Mouse (Mus musculus) embryonic facial prominence, embryonic 13.5 days (tissue): ENCODE measurements around the gene Itfg1. TPM values are rescaled to one million over a fixed set of nuclear protein-coding genes. Genes with fewer than 3 reads are reported as not detected.

Experiments used
- ATAC-seq: fragments of 200-750 bp; cut with Nextera tagmentation; 2 replicates; pipeline ENCODE4 v1.8.0; 2017; ENCODE audit warnings: low read depth; ENCODE audit not compliant: insufficient number of reproducible peaks, insufficient read depth, low FRiP score, low TSS enrichment
- H3K27ac ChIP-seq: fragments of 300-500 bp; sonication (generic); 2 replicates; pipeline ENCODE4 v1.5.1; 2015; ENCODE audit warnings: moderate library complexity, mild to moderate bottlenecking, inconsistent platforms
- H3K27me3 ChIP-seq: fragments of 300-500 bp; sonication (generic); 2 replicates; pipeline ENCODE4 v1.6.1; 2015; ENCODE audit warnings: mild to moderate bottlenecking, inconsistent platforms
- H3K36me3 ChIP-seq: fragments of 300-500 bp; sonication (generic); 2 replicates; pipeline ENCODE4 v1.6.1; 2015; ENCODE audit warnings: mild to moderate bottlenecking, inconsistent platforms
- H3K4me1 ChIP-seq: fragments of 300-500 bp; sonication (generic); 2 replicates; pipeline ENCODE4 v1.6.1; 2015; ENCODE audit warnings: inconsistent platforms
- H3K4me2 ChIP-seq: fragments of 300-500 bp; sonication (generic); 2 replicates; pipeline ENCODE4 v1.6.1; 2015; ENCODE audit warnings: moderate library complexity, mild to moderate bottlenecking, inconsistent platforms
- H3K4me3 ChIP-seq: fragments of 300-500 bp; sonication (generic); 2 replicates; pipeline ENCODE4 v1.5.1; 2015; ENCODE audit warnings: mild to moderate bottlenecking, inconsistent platforms
- H3K9ac ChIP-seq: fragments of 300-500 bp; sonication (generic); 2 replicates; pipeline ENCODE4 v1.6.1; 2015; ENCODE audit warnings: mild to moderate bottlenecking, inconsistent platforms
- H3K9me3 ChIP-seq: fragments of 300-500 bp; sonication (generic); 2 replicates; pipeline ENCODE4 v1.6.1; 2016; ENCODE audit warnings: inconsistent platforms
- WGBS: fragments of 180-500 bp; shearing (Covaris S2); methylation state at CpG from one replicate; pipeline ENCODE4 v1.1.7; 2015; ENCODE audit warnings: mixed read lengths; 5-methylcytosine and 5-hydroxymethylcytosine counted together
- microRNA-seq: library from miRNA; unstranded; fragments of <30 nt; microRNA quantifications from one replicate; pipeline ENCODE4, GENCODE M21; 2016
- polyA plus RNA-seq: library from polyadenylated mRNA; unstranded; fragments of >200 nt; fragmentation: Nextera tagmentation; extraction: Ambion mirVana; gene quantifications from 2 replicates; pipeline ENCODE4 v1.2.1, GENCODE M21; 2015

The Itfg1 gene
- polyA plus RNA-seq, 1 experiment from 2014 or later, result 72.2 TPM

- no peak overlapping the region for H3K9ac ChIP-seq
- WGBS, result 84% methylated on average over 5 of the region's 5 CpGs
- H3K4me1 ChIP-seq, result no peaks in the 10 kb centered on the region
These were observed 123.5 kb downstream of the Itfg1 start for GRCm38 (mm10) chr8:85717271-85717670.

DNA sequence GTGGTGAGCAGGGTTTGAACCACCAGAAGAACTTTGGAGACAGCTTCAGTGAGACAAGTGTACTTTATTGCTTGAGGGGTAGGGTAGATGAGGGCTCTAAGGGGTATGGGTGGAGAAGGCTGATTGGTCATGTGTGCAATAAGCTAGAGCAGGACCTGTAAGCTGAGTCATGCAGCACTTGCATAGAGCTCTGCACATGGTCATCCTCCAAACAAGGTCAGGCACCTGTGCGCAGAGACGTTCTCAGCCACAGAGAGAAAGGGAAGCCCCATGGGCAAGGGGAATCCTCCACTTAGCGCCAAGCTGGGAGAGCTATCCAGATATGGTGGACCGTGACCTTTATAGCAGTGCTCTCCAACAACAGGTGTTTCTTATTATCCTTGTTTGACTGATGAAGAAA is 124.0 kb downstream of the Itfg1 start:
- Histone ChIP-seq H3K4me1 (no peaks in the 10 kb centered on the region), H3K27me3 (no peaks in the 10 kb centered on the region), H3K4me3 (no peak overlapping the region), H3K27ac (no peak overlapping the region), H3K9ac (no peak overlapping the region), H3K36me3 (peaks cover 18% of the 10 kb centered on the region), H3K9me3 (no peaks in the 10 kb centered on the region), H3K4me2 (no peak overlapping the region)
- 80% methylated on average over 4 of the region's 4 CpGs for WGBS
- no peak for ATAC-seq

More at GRCm38 (mm10) chr8:85717271-85717670, 123.5 kb downstream of the Itfg1 start:
- Histone ChIP-seq H3K9me3 (no peaks in the 10 kb centered on the region), H3K36me3 (peaks cover 20% of the 10 kb centered on the region), H3K4me2 (no peak overlapping the region), H3K4me3 (no peak overlapping the region), H3K27ac (no peak overlapping the region), H3K27me3 (no peaks in the 10 kb centered on the region)
- no peak for ATAC-seq

- Histone ChIP-seq H3K27me3 (peaks cover 14% of the 10 kb centered on the region), H3K4me2 (no peak overlapping the region), H3K9ac (no peak overlapping the region), H3K27ac (no peak overlapping the region), H3K9me3 (no peaks in the 10 kb centered on the region), H3K36me3 (no peaks in the 10 kb centered on the region), H3K4me3 (no peak overlapping the region), H3K4me1 (no peaks in the 10 kb centered on the region)
- no peak for ATAC-seq
- whole genome bisulfite sequencing, result 80% methylated on average over 2 of the region's 2 CpGs
These were observed 133.7 kb downstream of the Itfg1 start for GRCm38 (mm10) chr8:85706988-85707387.

GRCm38 (mm10) chr8:85700751-85701351 is 139.9 kb downstream of the Itfg1 start, which contains the start of gene Neto2:
TSS of gene Neto2 (minus strand) at chr8:85700924.
- Histone ChIP-seq H3K9ac (peak within 1 kb of the TSS; percentile 86), H3K4me2 (peak within 1 kb of the TSS; percentile 87), H3K4me1 (peaks cover 5% of the 10 kb centered on the region; the same call in 1 of the 2 replicates), H3K27me3 (peaks cover 20% of the 10 kb centered on the region), H3K36me3 (no peaks in the 10 kb centered on the region), H3K9me3 (no peaks in the 10 kb centered on the region), H3K4me3 (peak within 1 kb of the TSS; percentile 73), H3K27ac (peak within 1 kb of the TSS; percentile 87)
- WGBS, result 6% methylated on average over 43 of the region's 65 CpGs
- peak; percentile 89 for ATAC-seq

DNA sequence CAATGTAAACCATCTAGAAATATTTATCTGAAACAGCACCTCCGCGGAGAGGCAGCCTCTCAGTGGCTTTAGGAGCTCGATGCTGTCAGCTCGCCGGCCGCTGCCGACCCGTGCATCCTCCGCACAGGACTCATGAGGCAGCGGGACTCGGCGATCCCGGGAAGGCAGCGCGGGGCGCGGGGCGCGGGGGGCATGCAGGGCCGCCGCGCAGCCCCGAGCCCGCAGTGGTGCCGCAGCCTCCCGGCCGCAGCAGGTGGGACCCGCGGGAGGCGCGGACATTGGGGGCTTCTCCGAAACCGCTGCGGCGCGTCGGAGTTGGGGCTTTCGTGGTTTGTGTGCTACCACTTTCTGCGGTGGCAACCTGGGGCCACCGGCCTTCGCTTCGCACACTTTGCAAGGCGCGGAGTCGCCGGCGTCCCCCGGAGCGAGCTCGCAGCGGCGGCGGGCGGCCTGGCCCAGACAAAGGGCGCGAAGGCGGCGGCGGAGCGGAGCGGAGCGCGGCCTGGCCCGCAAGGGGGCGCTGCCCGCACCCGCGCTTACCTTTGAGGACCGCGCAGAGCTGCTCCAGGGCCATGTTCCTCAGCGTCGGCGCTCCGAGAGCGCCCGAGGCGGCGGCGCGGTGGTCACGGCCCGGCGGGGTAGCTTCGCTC is 140.5 kb downstream of the Itfg1 start:
- H3K4me2 ChIP-seq, result peak overlapping the region; percentile 87
- peaks cover 5% of the 10 kb centered on the region; the same call in 1 of the 2 replicates for H3K4me1 ChIP-seq
- no peaks in the 10 kb centered on the region for H3K9me3 ChIP-seq
- H3K36me3 ChIP-seq, result no peaks in the 10 kb centered on the region
- H3K9ac ChIP-seq, result peak overlapping the region; percentile 86
- peak overlapping the region; percentile 87 for H3K27ac ChIP-seq
- H3K4me3 ChIP-seq, result peak overlapping the region; percentile 73
- H3K27me3 ChIP-seq, result peaks cover 20% of the 10 kb centered on the region
- WGBS, result under 1% methylated on average over 64 of the region's 84 CpGs
- peak; percentile 93 for ATAC-seq

GRCm38 (mm10) chr8:85699051-85699450 is 141.7 kb downstream of the Itfg1 start:
- Histone ChIP-seq H3K4me2 (peak overlapping the region; percentile 48), H3K4me1 (peaks cover 5% of the 10 kb centered on the region; the same call in 1 of the 2 replicates), H3K4me3 (peak overlapping the region; percentile 20; the same call in 1 of the 2 replicates), H3K9me3 (no peaks in the 10 kb centered on the region), H3K27me3 (peaks cover 17% of the 10 kb centered on the region), H3K9ac (no peak overlapping the region), H3K36me3 (no peaks in the 10 kb centered on the region), H3K27ac (no peak overlapping the region)
- WGBS, result under 1% methylated on average over 6 of the region's 6 CpGs
- ATAC-seq, result no peak

Small RNAs within 50 kb of the gene (microRNA-seq; reads per million reads assigned to microRNA genes)
- gene Mir8109, result not detected

Other genes starting within 250 kb of the Itfg1 start
- 9.2 and 10.2 TPM in 2 replicates for gene Neto2, start 140.0 kb downstream of the Itfg1 start, polyA plus RNA-seq
- 46.8 and 55.2 TPM in 2 replicates for gene Phkb, start within 50 bp of the Itfg1 start, polyA plus RNA-seq